Mouse (Mus musculus) heart, postnatal 0 days (tissue): ENCODE measurements at regions not wholly inside any gene's neighbourhood (a gene's known extent, or its start where the extent isn't known, plus 50 kb on each side); places are given as distances from the start of the nearest gene placed in this dataset.

Source experiments
- CTCF ChIP-seq: IDR thresholded peaks from 2 replicates; pipeline ENCODE4 v1.5.1; 2016; ENCODE audit warnings: antibody characterized with exemption, control low read depth, low read depth
- EP300 ChIP-seq: IDR thresholded peaks from 2 replicates; pipeline ENCODE4 v1.6.1; 2016; ENCODE audit warnings: antibody characterized with exemption, low read depth

DNA sequence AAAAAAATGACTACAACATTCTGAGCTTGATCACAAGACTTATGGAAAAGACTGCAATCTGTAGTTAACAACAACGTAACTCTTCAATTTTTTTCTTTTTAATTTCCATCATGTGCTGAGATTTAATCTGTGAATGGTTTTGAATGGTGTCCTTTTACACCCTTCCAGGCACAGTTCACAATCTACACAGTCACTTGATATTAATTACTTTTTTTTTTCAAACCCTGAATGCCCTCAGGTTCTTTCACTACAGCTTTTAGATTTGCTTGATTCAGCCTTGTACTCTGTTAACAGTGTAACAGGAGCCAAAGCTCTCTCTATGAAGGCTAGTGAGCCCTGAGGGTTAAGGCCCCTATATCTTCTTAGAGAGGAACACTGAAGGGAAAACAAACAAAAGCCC, 591.7 kb upstream of the Dmac1 start:
- TF ChIP-seq EP300 (no peak), CTCF (no peak)
